In genomic region chr8:111595712-111596484, GRCm38 (mm10) we compare ENCODE assay signal across 8 mouse cellular contexts. TPM values are rescaled to one million over a fixed set of nuclear protein-coding genes. Genes with fewer than 3 reads are reported as not detected.
DNase-seq lines count a peak whose midpoint lies in the region; ATAC-seq lines count a peak whose summit lies in the region.

No protein-coding gene starts in this region.

- peak overlapping the region; percentile 67 for H3K4me2 ChIP-seq in liver, embryonic 11.5 days
- H3K4me2 ChIP-seq in neural tube, embryonic 13.5 days: no peak overlapping the region

- peak overlapping the region; percentile 76 for H3K27ac ChIP-seq in liver, embryonic 11.5 days (ENCODE audit: low read depth, low read length)
- H3K27ac ChIP-seq in neural tube, embryonic 13.5 days (replicated peaks): peak overlapping the region; percentile 72

- WGBS in liver, embryonic 11.5 days: 35% methylated on average over 15 of the region's 15 CpGs
- WGBS in neural tube, embryonic 13.5 days: 91% methylated on average over 15 of the region's 15 CpGs

- H3K9ac ChIP-seq in liver, embryonic 11.5 days (ENCODE audit: low read depth, low read length): peak overlapping the region; percentile 38; the same call in 1 of the 2 replicates
- no peak overlapping the region for H3K9ac ChIP-seq in neural tube, embryonic 13.5 days

- peaks cover 61% of the 10 kb centered on the region for H3K4me1 ChIP-seq in liver, embryonic 11.5 days (replicated peaks; ENCODE audit: control insufficient read depth, insufficient read depth, low read length)
- peaks cover 69% of the 10 kb centered on the region for H3K4me1 ChIP-seq in neural tube, embryonic 13.5 days (replicated peaks)

- DNase-seq in right cerebral cortex, postnatal 10 days (ENCODE audit: low spot score in 2 of 2): peak; percentile 55 to 62
- DNase-seq in right cerebral cortex, postnatal 25 days: no peak
- peak; percentile 32 to 46 for DNase-seq in heart, postnatal 36 days
- peak; percentile 57 for DNase-seq in liver, embryonic 11.5 days (ENCODE audit: low spot score)
- no peak for DNase-seq in ovary, postnatal 10 days (ENCODE audit: low spot score)
- DNase-seq in cerebellum, postnatal 14 days: no peak

- no peaks in the 10 kb centered on the region for H3K9me3 ChIP-seq in liver, embryonic 11.5 days (ENCODE audit: control insufficient read depth, low read length)
- no peaks in the 10 kb centered on the region for H3K9me3 ChIP-seq in neural tube, embryonic 13.5 days

- peak; percentile 86 for ATAC-seq in common myeloid progenitor, adult 5-6 weeks (replicated peaks; ENCODE audit: low read depth, poor library complexity, severe bottlenecking)
- ATAC-seq in liver, embryonic 11.5 days (replicated peaks; ENCODE audit: low FRiP score): peak; percentile 94
- ATAC-seq in neural tube, embryonic 13.5 days (ENCODE audit: low read depth): no peak

- H3K36me3 ChIP-seq in liver, embryonic 11.5 days (ENCODE audit: control insufficient read depth, insufficient read depth, low read length): no peaks in the 10 kb centered on the region
- H3K36me3 ChIP-seq in neural tube, embryonic 13.5 days: no peaks in the 10 kb centered on the region

- H3K4me3 ChIP-seq in liver, embryonic 11.5 days (ENCODE audit: low read depth, low read length): peak overlapping the region; percentile 30
- no peak overlapping the region for H3K4me3 ChIP-seq in neural tube, embryonic 13.5 days

- intact Hi-C loops in heart, postnatal 36 days (cut with DNase I): loop anchor here (2.0 kb wide), 2 partner anchors 19 to 57 kb away; no protein-coding TSS in a partner anchor

- no peaks in the 10 kb centered on the region for H3K27me3 ChIP-seq in liver, embryonic 11.5 days (replicated peaks; ENCODE audit: control insufficient read depth, insufficient read depth, low read length)
- H3K27me3 ChIP-seq in neural tube, embryonic 13.5 days: no peaks in the 10 kb centered on the region

RNA-seq across cellular contexts. Expression of gene Ldhd, which starts 34.3 kb away (rescaled TPM):
- 0.32 and 0.87 TPM in 2 replicates for total RNA-seq in common myeloid progenitor, adult 5-6 weeks (2017)
- total RNA-seq in heart, postnatal 36 days (2021): 10 to 100 TPM; 36.7 to 43.6 TPM
- 0.10 and 0.16 TPM in 2 replicates for polyA plus RNA-seq in liver, embryonic 11.5 days (2014; fragmentation: Nextera tagmentation; extraction: Ambion mirVana)
- 0.40 and 0.68 TPM in 2 replicates for polyA plus RNA-seq in neural tube, embryonic 13.5 days (2015; fragmentation: Nextera tagmentation; extraction: Ambion mirVana)

RNA-seq across cellular contexts. Expression of gene Zfp1, which starts 47.3 kb away (rescaled TPM):
- total RNA-seq in common myeloid progenitor, adult 5-6 weeks (2017): 9.8 and 13.0 TPM in 2 replicates
- 1 to 10 TPM; 8.1 to 8.4 TPM for total RNA-seq in heart, postnatal 36 days (2021)
- polyA plus RNA-seq in liver, embryonic 11.5 days (2014; fragmentation: Nextera tagmentation; extraction: Ambion mirVana): 14.2 and 15.6 TPM in 2 replicates
- 22.0 and 29.5 TPM in 2 replicates for polyA plus RNA-seq in neural tube, embryonic 13.5 days (2015; fragmentation: Nextera tagmentation; extraction: Ambion mirVana)

Comparison
In these comparisons a context has a peak if more than half of its experiments do, and no peak if none do; other contexts are left out.
1. DNase-seq: peak in right cerebral cortex, postnatal 10 days (2 of 2), heart, postnatal 36 days (2 of 2) and liver, embryonic 11.5 days (single experiment); none in right cerebral cortex, postnatal 25 days (single experiment), ovary, postnatal 10 days (single experiment) and cerebellum, postnatal 14 days (0 of 2).
2. RNA of gene Ldhd, which starts 34.3 kb away (total RNA-seq): 36.7 to 43.6 TPM in heart, postnatal 36 days; 0.32 to 0.87 TPM in common myeloid progenitor, adult 5-6 weeks; every median in the first group is over 10 times any median in the second.